In genomic region chr5:43372385-43372784, GRCm38 (mm10) we compare ENCODE assay signal across 33 mouse cellular contexts.
"Had no signal": no experiment of that assay in that cellular context is flagged by ENCODE, and none has a peak within 500 bp of the region (broad histone marks: within the 10 kb centered on the region; RNA-seq: fewer than 3 reads in every experiment).

No protein-coding gene starts in this region.

- H3K4me1 ChIP-seq: heart, embryonic 13.5 days; heart, embryonic 15.5 days; hindbrain, embryonic 10.5 days; hindbrain, embryonic 12.5 days; hindbrain, embryonic 13.5 days; hindbrain, embryonic 15.5 days; intestine, embryonic 15.5 days; kidney, embryonic 15.5 days had no signal

- H3K27me3 ChIP-seq: heart, embryonic 13.5 days; heart, embryonic 15.5 days; hindbrain, embryonic 12.5 days; hindbrain, embryonic 13.5 days; hindbrain, embryonic 15.5 days; intestine, embryonic 15.5 days; kidney, embryonic 15.5 days had no signal

- ATAC-seq: hindbrain, embryonic 16.5 days; hindbrain, postnatal 0 days; inflammation-experienced regulatory T-cells, adult 6 months; intestine, embryonic 15.5 days; intestine, embryonic 16.5 days; intestine, postnatal 0 days had no signal

- H3K9ac ChIP-seq: heart, embryonic 13.5 days; heart, embryonic 15.5 days; hindbrain, embryonic 12.5 days; hindbrain, embryonic 13.5 days; hindbrain, embryonic 14.5 days; hindbrain, embryonic 15.5 days; intestine, embryonic 15.5 days; kidney, embryonic 15.5 days had no signal

- H3K4me3 ChIP-seq: heart, embryonic 13.5 days; heart, embryonic 15.5 days; hindbrain, embryonic 10.5 days; hindbrain, embryonic 12.5 days; hindbrain, embryonic 13.5 days; hindbrain, embryonic 15.5 days; intestine, embryonic 15.5 days; kidney, embryonic 15.5 days; layer of hippocampus, adult 2 months; left cerebral cortex, adult 2 months had no signal

- H3K9me3 ChIP-seq: heart, embryonic 13.5 days; heart, embryonic 15.5 days; hindbrain, embryonic 10.5 days; hindbrain, embryonic 12.5 days; hindbrain, embryonic 13.5 days; hindbrain, embryonic 15.5 days; intestine, embryonic 15.5 days; kidney, embryonic 15.5 days had no signal

- H3K27ac ChIP-seq: heart, embryonic 13.5 days; heart, embryonic 15.5 days; hindbrain, embryonic 10.5 days; hindbrain, embryonic 12.5 days; hindbrain, embryonic 13.5 days; hindbrain, embryonic 14.5 days; hindbrain, embryonic 15.5 days; hindbrain, postnatal 0 days; intestine, embryonic 15.5 days; kidney, embryonic 15.5 days; kidney, postnatal 0 days; layer of hippocampus, adult 2 months; left cerebral cortex, adult 2 months had no signal

- H3K4me2 ChIP-seq: heart, embryonic 13.5 days; heart, embryonic 15.5 days; hindbrain, embryonic 12.5 days; hindbrain, embryonic 13.5 days; hindbrain, embryonic 14.5 days; hindbrain, embryonic 15.5 days; intestine, embryonic 15.5 days; kidney, embryonic 15.5 days had no signal

- H3K36me3 ChIP-seq: heart, embryonic 13.5 days; heart, embryonic 15.5 days; hindbrain, embryonic 10.5 days; hindbrain, embryonic 12.5 days; hindbrain, embryonic 13.5 days; hindbrain, embryonic 15.5 days; intestine, embryonic 15.5 days; kidney, embryonic 15.5 days had no signal

- DNase-seq: heart, postnatal 10 days; heart, postnatal 14 days; heart, postnatal 36 days; heart, postnatal 4 days; kidney, adult 11 months; kidney, adult 18-20 months; kidney, adult 2 months; kidney, adult 8-10 months; kidney, adult 9 months; kidney, postnatal 10 days; kidney, postnatal 14 days; kidney, postnatal 25 days; kidney, postnatal 36 days; kidney, postnatal 4 days; layer of hippocampus, adult 9-11 months; layer of hippocampus, postnatal 36 days had no signal
